Mouse (Mus musculus): Measurements from ENCODE around the gene Tm7sf3. TPM values are rescaled to one million over a fixed set of nuclear protein-coding genes. Genes with fewer than 3 reads are reported as not detected.
"Not testable (repeated sequence)": the region's sequence is repeated elsewhere in the genome, so short reads cannot be mapped to it uniquely, and the experiment has no call there.

Gene Tm7sf3
- polyA plus RNA-seq, 1 experiment from 2014 or later, result 22.4 TPM

- DNase-seq (ENCODE audit: low spot score), result no peak
Measured at GRCm38 (mm10) chr6:146614541-146614940, 28.1 kb downstream of the Tm7sf3 start.

- no peak for DNase-seq (ENCODE audit: low spot score)
Measured at GRCm38 (mm10) chr6:146613907-146614306, 28.7 kb downstream of the Tm7sf3 start.

- no peak for DNase-seq (ENCODE audit: low spot score)
Measured at GRCm38 (mm10) chr6:146612736-146613135, 29.9 kb downstream of the Tm7sf3 start.

GRCm38 (mm10) chr6:146611897-146612296 lies 30.7 kb downstream of the Tm7sf3 start:
- DNase-seq (ENCODE audit: low spot score), result no peak

GRCm38 (mm10) chr6:146611385-146611784 lies 31.2 kb downstream of the Tm7sf3 start:
- no peak for DNase-seq (ENCODE audit: low spot score)

GRCm38 (mm10) chr6:146603651-146604050 lies 39.0 kb downstream of the Tm7sf3 start:
- no peak for DNase-seq (ENCODE audit: low spot score)

- no peak for DNase-seq (ENCODE audit: low spot score)
Measured at GRCm38 (mm10) chr6:146602601-146603000, 40.0 kb downstream of the Tm7sf3 start.

GRCm38 (mm10) chr6:146585134-146585533 lies 57.5 kb downstream of the Tm7sf3 start:
- DNase-seq (ENCODE audit: low spot score), result no peak

GRCm38 (mm10) chr6:146583366-146584046 lies 59.1 kb downstream of the Tm7sf3 start:
- DNase-seq (ENCODE audit: low spot score), result no peak

- DNase-seq (ENCODE audit: low spot score), result peak; percentile 21
Measured at GRCm38 (mm10) chr6:146580381-146580926, 62.2 kb downstream of the Tm7sf3 start.

- DNase-seq (ENCODE audit: low spot score), result no peak
Measured at GRCm38 (mm10) chr6:146578586-146578985, 64.0 kb downstream of the Tm7sf3 start.

GRCm38 (mm10) chr6:146578111-146578531 lies 64.5 kb downstream of the Tm7sf3 start:
- DNase-seq (ENCODE audit: low spot score), result peak; percentile 59

- peak; percentile 98 for DNase-seq (ENCODE audit: low spot score)
Measured at GRCm38 (mm10) chr6:146577310-146578109, 65.1 kb downstream of the Tm7sf3 start, which contains the start of gene Ints13. TSS of gene Ints13 (minus strand) at chr6:146577835.

GRCm38 (mm10) chr6:146576903-146577302 lies 65.7 kb downstream of the Tm7sf3 start, which contains the start of gene Fgfr1op2:
TSS of gene Fgfr1op2 (plus strand) at chr6:146577203.
- no peak for DNase-seq (ENCODE audit: low spot score)

- DNase-seq (ENCODE audit: low spot score), result no peak
Measured at GRCm38 (mm10) chr6:146572073-146572472, 70.6 kb downstream of the Tm7sf3 start.

GRCm38 (mm10) chr6:146562461-146562860 lies 80.2 kb downstream of the Tm7sf3 start:
- not testable (repeated sequence) for DNase-seq (ENCODE audit: low spot score)

Other genes with a start within 250 kb of the Tm7sf3 start
- gene Itpr2, start 140.6 kb downstream of the Tm7sf3 start, polyA plus RNA-seq (2015; fragmentation: Nextera tagmentation; extraction: Ambion mirVana), result 92.8 and 138 TPM in 2 replicates
- 216 and 219 TPM in 2 replicates for gene Fgfr1op2, start 65.6 kb downstream of the Tm7sf3 start, polyA plus RNA-seq (2015; fragmentation: Nextera tagmentation; extraction: Ambion mirVana)
- gene Ints13, start 65.0 kb downstream of the Tm7sf3 start, polyA plus RNA-seq (2015; fragmentation: Nextera tagmentation; extraction: Ambion mirVana), result 110 and 111 TPM in 2 replicates
- gene Med21, start 277 bp downstream of the Tm7sf3 start, polyA plus RNA-seq (2015; fragmentation: Nextera tagmentation; extraction: Ambion mirVana), result 115 and 122 TPM in 2 replicates
- 11.8 and 14.1 TPM in 2 replicates for gene Stk38l, start 82.2 kb upstream of the Tm7sf3 start, polyA plus RNA-seq (2015; fragmentation: Nextera tagmentation; extraction: Ambion mirVana)
- 0.45 and 0.92 TPM in 2 replicates for gene Arntl2, start 153.2 kb upstream of the Tm7sf3 start, polyA plus RNA-seq (2015; fragmentation: Nextera tagmentation; extraction: Ambion mirVana)
- gene Smco2, start 207.3 kb upstream of the Tm7sf3 start, polyA plus RNA-seq (2015; fragmentation: Nextera tagmentation; extraction: Ambion mirVana), result not detected in 2 replicates
- 7.2 and 9.2 TPM in 2 replicates for gene Ppfibp1, start 245.7 kb upstream of the Tm7sf3 start, polyA plus RNA-seq (2015; fragmentation: Nextera tagmentation; extraction: Ambion mirVana)